Mouse (Mus musculus) lung, embryonic 16.5 days (tissue): ENCODE results near the gene Col25a1. TPM values are rescaled to one million over a fixed set of nuclear protein-coding genes. Genes with fewer than 3 reads are reported as not detected.

Experiments used
- ATAC-seq: fragments of 200-750 bp; cut with Nextera tagmentation; 2 replicates; pipeline ENCODE4 v1.8.0; 2017; ENCODE audit warnings: low read depth, mild to moderate bottlenecking, moderate library complexity
- H3K27ac ChIP-seq: fragments of 300-500 bp; sonication (generic); 2 replicates; pipeline ENCODE4 v1.5.1; 2014; ENCODE audit warnings: mild to moderate bottlenecking, control low read depth, low read length
- H3K27me3 ChIP-seq: fragments of 300-500 bp; sonication (generic); 2 replicates; pipeline ENCODE4 v1.6.1; 2014; ENCODE audit warnings: low read depth, low read length, mixed read lengths; ENCODE audit not compliant: control insufficient read depth, insufficient read depth
- H3K36me3 ChIP-seq: fragments of 300-500 bp; sonication (generic); 2 replicates; pipeline ENCODE4 v1.6.1; 2014; ENCODE audit warnings: low read length; ENCODE audit not compliant: control insufficient read depth, insufficient read depth
- H3K4me1 ChIP-seq: fragments of 300-500 bp; sonication (generic); replicated peaks from 2 replicates; pipeline ENCODE4 v1.6.1; 2014; ENCODE audit warnings: low read length, mixed read lengths; ENCODE audit not compliant: control insufficient read depth, insufficient read depth
- H3K4me2 ChIP-seq: fragments of 300-500 bp; sonication (generic); 2 replicates; pipeline ENCODE4 v1.6.1; 2014; ENCODE audit warnings: low read depth, low read length, control low read depth
- H3K4me3 ChIP-seq: fragments of 300-500 bp; sonication (generic); 2 replicates; pipeline ENCODE4 v1.5.1; 2014; ENCODE audit warnings: mild to moderate bottlenecking, low read length, control low read depth
- H3K9ac ChIP-seq: fragments of 300-500 bp; sonication (generic); 2 replicates; pipeline ENCODE4 v1.6.1; 2014; ENCODE audit warnings: low read length, control low read depth
- H3K9me3 ChIP-seq: fragments of 300-500 bp; sonication (generic); 2 replicates; pipeline ENCODE4 v1.6.1; 2016; ENCODE audit warnings: low read length; ENCODE audit not compliant: control insufficient read depth
- WGBS: fragments of 180-500 bp; shearing (Covaris S2); extraction: QIAGEN DNeasy Blood & Tissue Kit; methylation state at CpG from one replicate; pipeline ENCODE4 v1.1.7; 2014; 5-methylcytosine and 5-hydroxymethylcytosine counted together
- polyA plus RNA-seq: library from polyadenylated mRNA; unstranded; fragments of >200 nt; fragmentation: Nextera tagmentation; extraction: Ambion mirVana; gene quantifications from 2 replicates; pipeline ENCODE4 v1.2.1, GENCODE M21; 2015

Gene Col25a1
- polyA plus RNA-seq, 1 experiment from 2014 or later, result 17.6 TPM

DNA sequence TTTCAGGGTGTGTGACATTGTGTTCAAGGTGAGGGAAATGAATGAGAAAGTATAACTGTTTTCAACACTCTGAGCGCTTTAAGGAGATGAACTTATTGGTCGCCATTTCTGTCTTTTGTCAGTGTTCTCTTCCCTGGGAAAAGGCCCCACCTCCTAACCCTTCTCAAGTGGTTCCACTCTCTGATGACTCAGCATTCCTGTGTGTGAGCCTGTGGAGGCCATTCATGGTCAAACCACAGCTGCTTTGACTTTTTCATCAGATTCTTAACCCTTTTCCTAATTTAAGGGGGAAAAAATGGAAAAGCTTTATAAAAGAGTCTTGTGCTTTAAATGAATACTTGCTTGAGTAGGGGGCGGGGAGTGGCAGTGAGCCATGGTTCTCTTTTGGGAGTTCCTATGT lies 89.5 kb downstream of the Col25a1 start:
- no peaks in the 10 kb centered on the region for H3K36me3 ChIP-seq
- no peak overlapping the region for H3K9ac ChIP-seq
- H3K9me3 ChIP-seq, result no peaks in the 10 kb centered on the region
- H3K27ac ChIP-seq, result no peak overlapping the region
- no peaks in the 10 kb centered on the region for H3K27me3 ChIP-seq
- H3K4me2 ChIP-seq, result no peak overlapping the region
- H3K4me1 ChIP-seq, result no peaks in the 10 kb centered on the region
- ATAC-seq, result no peak
- no peak overlapping the region for H3K4me3 ChIP-seq
- 92% methylated on average over 3 of the region's 3 CpGs for WGBS

DNA sequence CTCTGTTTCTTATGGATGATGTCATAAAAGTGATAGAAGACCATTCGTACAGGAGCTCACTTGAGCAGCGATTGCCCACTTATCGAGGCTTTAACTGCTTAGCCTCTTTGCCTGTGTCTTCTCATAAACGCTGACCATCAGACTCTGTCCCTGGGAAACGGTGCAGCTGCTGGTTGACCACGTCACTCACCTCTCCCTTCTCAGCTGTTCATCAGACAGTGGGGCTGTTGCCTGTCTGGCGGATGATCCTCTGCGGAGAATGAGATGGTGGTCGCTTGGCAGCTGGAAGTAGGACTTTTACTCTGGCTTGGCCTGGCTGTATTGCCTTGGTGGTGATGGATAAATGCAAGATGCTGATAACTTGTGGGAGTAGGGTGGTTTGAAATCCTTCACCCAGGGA lies 96.9 kb downstream of the Col25a1 start:
- Histone ChIP-seq H3K27ac (no peak overlapping the region), H3K36me3 (no peaks in the 10 kb centered on the region), H3K4me3 (no peak overlapping the region), H3K9me3 (no peaks in the 10 kb centered on the region), H3K27me3 (no peaks in the 10 kb centered on the region), H3K9ac (no peak overlapping the region), H3K4me2 (no peak overlapping the region), H3K4me1 (no peaks in the 10 kb centered on the region)
- ATAC-seq, result no peak
- WGBS, result 83% methylated on average over 9 of the region's 9 CpGs

DNA sequence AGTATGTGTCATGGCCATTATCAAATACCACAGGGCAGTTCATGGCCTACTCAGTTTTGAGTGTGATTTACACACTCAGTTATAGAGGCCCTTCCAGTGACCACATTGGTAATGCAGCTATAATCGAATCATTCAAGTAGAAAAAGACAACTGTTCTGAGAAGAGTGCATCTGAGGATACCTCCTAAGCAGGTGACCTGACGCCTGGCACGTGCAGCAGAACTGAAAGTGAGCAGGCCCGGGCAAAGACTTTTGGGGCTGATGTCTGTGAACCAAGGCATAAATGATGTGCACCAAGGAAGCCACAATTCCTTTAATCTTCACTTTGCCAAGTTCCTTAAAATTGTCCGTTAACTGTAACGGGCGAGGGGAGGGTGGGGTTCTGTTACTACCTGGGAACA lies 101.6 kb downstream of the Col25a1 start:
- Histone ChIP-seq H3K9me3 (no peaks in the 10 kb centered on the region), H3K9ac (no peak overlapping the region), H3K36me3 (no peaks in the 10 kb centered on the region), H3K4me3 (no peak overlapping the region), H3K4me2 (no peak overlapping the region), H3K27ac (no peak overlapping the region), H3K27me3 (no peaks in the 10 kb centered on the region), H3K4me1 (no peaks in the 10 kb centered on the region)
- ATAC-seq, result no peak
- WGBS, result 94% methylated on average over 7 of the region's 7 CpGs

DNA sequence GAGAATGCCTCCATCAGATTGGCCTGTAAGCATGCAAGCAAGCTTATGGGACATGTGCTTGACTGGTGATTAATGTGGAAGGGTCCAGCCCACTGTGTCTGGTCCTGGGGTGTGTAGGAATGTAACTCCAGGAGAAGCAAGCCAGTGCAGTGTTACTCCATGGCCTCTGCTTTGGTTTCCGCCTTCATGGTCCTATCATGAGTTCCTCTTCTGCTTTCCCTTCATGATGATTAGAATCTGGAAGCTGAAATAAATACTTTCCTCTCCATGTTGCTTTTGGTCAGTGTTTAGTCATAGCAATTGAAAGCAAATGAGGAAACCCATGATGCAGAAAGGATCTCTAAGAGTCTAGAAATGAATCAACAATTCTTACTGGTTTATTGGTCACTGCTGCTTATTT lies 103.9 kb downstream of the Col25a1 start:
- H3K9ac ChIP-seq, result no peak overlapping the region
- H3K27me3 ChIP-seq, result no peaks in the 10 kb centered on the region
- no peak overlapping the region for H3K4me3 ChIP-seq
- 94% methylated on average over 1 of the region's 1 CpGs for WGBS
- no peaks in the 10 kb centered on the region for H3K4me1 ChIP-seq
- H3K4me2 ChIP-seq, result no peak overlapping the region
- no peak for ATAC-seq
- no peak overlapping the region for H3K27ac ChIP-seq
- no peaks in the 10 kb centered on the region for H3K9me3 ChIP-seq
- H3K36me3 ChIP-seq, result no peaks in the 10 kb centered on the region

DNA sequence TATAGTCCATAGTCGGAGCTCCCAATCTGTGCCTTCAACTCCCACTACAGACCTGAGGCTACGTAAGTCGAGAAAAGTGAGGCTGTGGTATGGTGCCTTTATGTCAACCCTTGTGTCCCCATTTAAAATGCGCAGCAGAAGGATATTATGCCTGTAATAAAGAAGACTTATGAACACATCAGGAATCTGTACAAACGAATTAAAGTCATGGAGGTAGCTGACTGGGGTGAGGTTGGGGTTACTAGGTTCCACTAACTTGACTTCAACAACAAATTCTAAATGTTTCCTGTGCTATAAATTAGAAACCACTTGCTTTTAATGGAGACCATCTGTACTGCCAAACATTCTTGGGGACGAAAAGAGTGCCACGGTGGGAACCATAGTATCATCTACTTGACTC lies 104.8 kb downstream of the Col25a1 start:
- no peak for ATAC-seq
- Histone ChIP-seq H3K36me3 (no peaks in the 10 kb centered on the region), H3K27me3 (no peaks in the 10 kb centered on the region), H3K9me3 (no peaks in the 10 kb centered on the region), H3K4me1 (no peaks in the 10 kb centered on the region), H3K4me3 (no peak overlapping the region), H3K27ac (no peak overlapping the region), H3K4me2 (no peak overlapping the region), H3K9ac (no peak overlapping the region)
- 79% methylated on average over 7 of the region's 7 CpGs for WGBS

DNA sequence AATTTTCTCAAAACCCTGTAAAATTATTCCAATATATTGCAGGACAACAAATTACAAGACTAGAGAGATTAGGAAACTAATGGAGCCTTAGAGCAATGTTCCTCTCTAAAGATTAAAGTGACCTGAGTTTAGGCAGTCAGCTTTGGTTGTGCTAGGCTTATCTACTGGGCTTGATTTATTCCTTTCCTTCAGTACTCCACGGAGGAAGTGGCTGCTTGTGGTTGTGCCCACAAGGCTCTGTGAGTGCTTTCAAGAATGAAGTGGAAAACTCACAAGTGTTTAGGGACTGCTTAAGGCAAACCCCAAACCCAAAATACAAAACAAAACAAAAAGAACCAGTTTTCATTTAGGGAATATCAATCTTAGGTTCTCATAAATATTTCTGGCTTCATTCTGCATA lies 106.6 kb downstream of the Col25a1 start:
- H3K36me3 ChIP-seq, result no peaks in the 10 kb centered on the region
- WGBS, result 20% methylated on average over 1 of the region's 1 CpGs

GRCm38 (mm10) chr3:130241924-130242323 lies 110.6 kb downstream of the Col25a1 start:
- Histone ChIP-seq H3K4me3 (no peak overlapping the region), H3K36me3 (no peaks in the 10 kb centered on the region), H3K9ac (no peak overlapping the region), H3K9me3 (no peaks in the 10 kb centered on the region), H3K27ac (no peak overlapping the region), H3K4me1 (peaks cover 3% of the 10 kb centered on the region), H3K4me2 (no peak overlapping the region), H3K27me3 (no peaks in the 10 kb centered on the region)
- ATAC-seq, result no peak
- WGBS, result 85% methylated on average over 4 of the region's 4 CpGs

More for the DNA sequence above, 106.6 kb downstream of the Col25a1 start:
- no peaks in the 10 kb centered on the region for H3K9me3 ChIP-seq
- H3K27ac ChIP-seq, result no peak overlapping the region
- no peak for ATAC-seq
- H3K4me1 ChIP-seq, result peaks cover 1% of the 10 kb centered on the region
- H3K27me3 ChIP-seq, result no peaks in the 10 kb centered on the region
- H3K9ac ChIP-seq, result no peak overlapping the region
- no peak overlapping the region for H3K4me3 ChIP-seq
- H3K4me2 ChIP-seq, result no peak overlapping the region

DNA sequence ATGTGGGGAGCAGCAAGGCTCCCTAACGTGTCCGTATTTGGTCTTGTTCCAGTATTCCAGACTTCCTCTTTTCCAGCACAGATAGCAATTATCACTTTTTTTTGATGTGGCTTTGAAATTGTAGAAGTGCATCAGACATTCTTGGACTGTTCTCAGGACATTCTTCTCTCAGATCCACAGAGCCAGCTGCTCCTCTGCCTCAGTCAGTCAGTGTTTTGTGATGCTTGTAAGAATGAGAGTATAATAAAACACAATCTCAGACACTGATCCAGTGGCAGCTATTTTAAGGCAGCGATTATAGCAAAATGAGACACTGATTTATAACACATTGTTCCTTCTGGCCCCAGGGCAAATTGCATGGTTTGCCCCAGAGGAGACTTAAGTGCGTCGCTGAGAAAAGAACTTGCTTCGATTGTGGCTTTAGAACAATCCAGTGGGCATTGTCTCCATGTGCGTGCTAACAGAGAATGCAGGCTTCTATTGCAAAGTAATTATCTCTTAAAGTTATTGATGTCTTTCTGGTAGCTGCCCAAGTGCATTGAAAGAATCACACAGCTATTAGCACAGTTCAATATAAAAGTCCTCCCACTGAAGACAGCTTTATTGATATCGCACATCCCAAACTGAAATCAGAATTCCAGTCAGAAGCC lies 111.5 kb downstream of the Col25a1 start:
- no peak overlapping the region for H3K4me2 ChIP-seq
- no peaks in the 10 kb centered on the region for H3K9me3 ChIP-seq
- H3K4me1 ChIP-seq, result peaks cover 3% of the 10 kb centered on the region
- 0 out of 2 replicates have a peak, but pooled peaks have one; percentile 52 for ATAC-seq
- WGBS, result 55% methylated on average over 8 of the region's 8 CpGs
- H3K4me3 ChIP-seq, result no peak overlapping the region
- no peak overlapping the region for H3K9ac ChIP-seq
- no peaks in the 10 kb centered on the region for H3K27me3 ChIP-seq
- no peak overlapping the region for H3K27ac ChIP-seq
- no peaks in the 10 kb centered on the region for H3K36me3 ChIP-seq

DNA sequence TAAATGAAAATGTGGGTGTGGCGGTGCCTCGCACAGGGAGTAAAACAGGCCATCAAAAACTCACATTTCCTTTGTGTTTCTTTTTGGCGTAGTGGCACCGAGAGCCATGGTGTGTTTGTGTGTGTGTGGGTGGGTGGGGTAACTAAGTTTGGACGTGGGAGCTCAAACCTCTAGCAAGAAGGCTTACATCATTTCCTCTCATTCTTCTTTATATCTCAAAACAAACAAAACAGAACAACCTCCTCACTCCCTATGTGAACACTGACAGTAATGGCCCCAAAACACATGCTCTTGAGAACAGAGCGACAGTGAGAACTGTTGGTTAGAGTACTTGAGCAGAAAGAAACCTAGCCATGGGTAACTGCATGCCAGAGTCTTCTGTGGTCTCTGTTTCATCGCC lies 121.1 kb downstream of the Col25a1 start:
- no peaks in the 10 kb centered on the region for H3K27me3 ChIP-seq
- ATAC-seq, result no peak; the same call in 1 of the 2 replicates
- WGBS, result 68% methylated on average over 7 of the region's 7 CpGs
- H3K27ac ChIP-seq, result no peak overlapping the region
- no peak overlapping the region for H3K9ac ChIP-seq
- no peak overlapping the region for H3K4me2 ChIP-seq
- no peaks in the 10 kb centered on the region for H3K36me3 ChIP-seq
- H3K4me3 ChIP-seq, result no peak overlapping the region
- no peaks in the 10 kb centered on the region for H3K4me1 ChIP-seq
- H3K9me3 ChIP-seq, result no peaks in the 10 kb centered on the region

DNA sequence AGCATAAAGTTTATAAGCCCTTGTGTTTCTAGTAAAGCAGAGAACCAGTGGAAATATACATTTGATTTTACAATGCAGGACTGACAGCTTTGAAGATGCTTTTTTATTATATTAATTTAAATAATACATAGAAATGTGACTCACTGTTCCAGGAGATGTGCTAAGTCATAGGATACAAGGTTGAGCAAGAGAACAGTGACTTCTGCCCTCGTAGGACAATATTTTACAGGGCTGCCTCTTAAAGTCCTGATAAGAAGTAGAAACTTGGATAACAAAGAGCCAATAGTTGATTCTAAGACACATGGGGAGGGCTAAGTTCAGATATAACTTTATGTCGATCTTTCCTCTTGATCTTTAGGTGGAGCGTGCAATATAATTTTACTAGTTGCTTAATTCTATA lies 124.8 kb downstream of the Col25a1 start:
- H3K27ac ChIP-seq, result no peak overlapping the region
- H3K4me1 ChIP-seq, result no peaks in the 10 kb centered on the region
- 0 out of 2 replicates have a peak, but pooled peaks cover 2% of the 10 kb centered on the region for H3K9me3 ChIP-seq
- H3K9ac ChIP-seq, result no peak overlapping the region
- no peak overlapping the region for H3K4me2 ChIP-seq
- no peak for ATAC-seq
- no peaks in the 10 kb centered on the region for H3K36me3 ChIP-seq
- no peaks in the 10 kb centered on the region for H3K27me3 ChIP-seq
- H3K4me3 ChIP-seq, result no peak overlapping the region
- WGBS, result 72% methylated on average over 3 of the region's 3 CpGs
